Mouse (Mus musculus) neural tube, embryonic 10.5 days (tissue): ENCODE measurements around the gene Azin2.
A peak's percentile ranks its signal among the peaks of the same experiment; 100 is the strongest.

ENCODE experiments used
- DNase-seq: peaks from one replicate; pipeline ENCODE4 v3.0.0-alpha.2; 2017; ENCODE audit warnings: low spot score; ENCODE audit errors: extremely low spot score

Gene Azin2

GRCm38 (mm10) chr4:128900484-128900883 is 61.8 kb downstream of the Azin2 start:
- DNase-seq, result no peak

- peak; percentile 73 for DNase-seq
Observed at GRCm38 (mm10) chr4:128899332-128899731, 62.9 kb downstream of the Azin2 start.

GRCm38 (mm10) chr4:128897911-128898421 is 64.3 kb downstream of the Azin2 start:
- DNase-seq, result peak; percentile 73

GRCm38 (mm10) chr4:128896667-128897066 is 65.6 kb downstream of the Azin2 start:
- no peak for DNase-seq

- no peak for DNase-seq
Observed at GRCm38 (mm10) chr4:128895841-128896240, 66.4 kb downstream of the Azin2 start.

- DNase-seq, result no peak
Observed at GRCm38 (mm10) chr4:128894112-128894511, 68.1 kb downstream of the Azin2 start.

- DNase-seq, result no peak
Observed at GRCm38 (mm10) chr4:128892188-128892587, 70.1 kb downstream of the Azin2 start.

GRCm38 (mm10) chr4:128891746-128892145 is 70.5 kb downstream of the Azin2 start:
- no peak for DNase-seq

- DNase-seq, result no peak
Observed at GRCm38 (mm10) chr4:128891157-128891556, 71.1 kb downstream of the Azin2 start.

- DNase-seq, result no peak
Observed at GRCm38 (mm10) chr4:128889752-128890630, 72.3 kb downstream of the Azin2 start.

GRCm38 (mm10) chr4:128888436-128888990 is 73.7 kb downstream of the Azin2 start:
- no peak for DNase-seq

GRCm38 (mm10) chr4:128887641-128888091 is 74.6 kb downstream of the Azin2 start:
- DNase-seq, result no peak

- no peak for DNase-seq
Observed at GRCm38 (mm10) chr4:128887026-128887425, 75.2 kb downstream of the Azin2 start.

- DNase-seq, result no peak
Observed at GRCm38 (mm10) chr4:128886571-128886970, 75.7 kb downstream of the Azin2 start.

GRCm38 (mm10) chr4:128885540-128885939 is 76.7 kb downstream of the Azin2 start:
- no peak for DNase-seq

GRCm38 (mm10) chr4:128884711-128885095 is 77.5 kb downstream of the Azin2 start:
- no peak for DNase-seq

- DNase-seq, result peak; percentile 67
Observed at GRCm38 (mm10) chr4:128883801-128884710, 78.2 kb downstream of the Azin2 start.

GRCm38 (mm10) chr4:128883379-128883781 is 78.9 kb downstream of the Azin2 start, which contains the start of gene Trim62:
Gene Trim62, plus strand, starts transcription at chr4:128883580.
- DNase-seq, result peak; percentile 80
